Mouse (Mus musculus) spleen, postnatal 36 days (tissue): ENCODE results near the gene Snap47.

Experiments
- DNase-seq, 2 experiments: peaks; one replicate each; pipeline ENCODE4 v3.0.0; 2022; ENCODE audit warnings: low spot score in 2 of 2, mixed read lengths in 1 of 2

Snap47 gene

DNA sequence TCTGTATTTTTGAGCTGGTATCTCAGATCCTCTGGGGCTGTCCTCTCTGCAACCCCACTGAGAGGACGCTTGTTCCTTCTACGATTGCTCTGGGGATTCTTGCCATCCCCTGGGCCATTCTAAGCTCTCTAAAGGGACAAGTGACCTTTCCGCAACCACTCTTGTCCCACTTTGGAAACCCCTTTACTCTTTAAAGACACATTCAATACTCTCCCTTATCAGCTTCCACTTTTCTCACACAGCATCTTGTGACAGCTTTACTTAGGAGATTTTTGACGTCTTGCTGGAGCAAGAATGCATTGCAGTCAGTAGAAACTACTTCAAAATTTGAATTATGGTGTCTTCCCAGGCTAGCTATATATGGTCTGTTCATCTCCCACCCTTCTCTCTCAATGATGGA lies at the start of gene Snap47:
Gene Snap47 (minus strand): TSS at position 101 of the 400 bp plus-strand sequence.
- no peak for DNase-seq

DNA sequence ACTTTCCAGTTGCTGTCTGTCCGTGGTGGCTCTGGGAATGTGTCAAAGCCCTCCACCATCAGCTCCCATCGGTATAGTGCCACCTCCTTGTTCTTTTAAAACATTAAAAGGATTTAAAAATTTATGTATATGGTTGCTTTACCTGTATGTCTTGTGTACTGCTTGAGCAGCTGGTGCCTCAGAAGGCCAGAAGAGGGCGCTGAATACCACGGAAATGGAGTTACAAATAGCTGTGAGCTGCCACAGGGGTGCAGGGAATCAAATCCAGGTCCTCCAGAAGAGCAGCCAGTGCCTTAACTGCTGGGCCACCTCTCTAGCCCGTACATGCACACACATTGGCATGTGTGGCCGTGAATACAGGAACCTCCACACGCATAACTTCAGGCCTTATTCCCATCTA lies 46.8 kb upstream of the Snap47 start:
- no peak for DNase-seq

DNA sequence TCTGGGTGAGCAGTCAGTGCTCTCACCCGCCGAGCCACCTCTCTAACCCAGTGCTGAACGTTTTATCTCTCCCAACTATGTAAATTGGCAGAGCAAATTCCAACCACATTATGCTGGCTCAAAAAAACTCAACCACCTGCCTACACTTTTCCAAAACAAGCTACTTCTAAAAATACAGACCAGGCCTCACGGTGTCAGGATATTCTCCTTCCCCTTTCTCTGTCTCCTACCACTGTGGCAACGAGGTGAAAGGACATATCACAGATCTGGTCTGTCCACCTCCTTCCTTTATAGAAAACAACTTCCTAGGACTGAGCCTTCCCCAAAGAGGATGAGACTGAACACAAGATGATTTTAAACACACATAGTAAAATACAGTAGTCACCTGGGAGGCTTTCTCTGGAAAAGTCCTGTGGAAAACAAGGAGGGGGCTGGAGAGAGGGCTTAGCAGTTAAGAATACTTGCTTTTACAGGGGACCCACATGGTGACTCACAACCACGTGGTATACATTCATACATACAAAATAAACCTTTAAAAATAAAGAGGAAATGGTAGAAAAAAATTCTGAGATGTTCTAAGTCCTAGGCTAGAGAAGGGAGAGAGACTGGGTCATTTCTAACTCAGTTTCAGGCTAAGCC lies 45.8 kb upstream of the Snap47 start:
- no peak for DNase-seq

DNA sequence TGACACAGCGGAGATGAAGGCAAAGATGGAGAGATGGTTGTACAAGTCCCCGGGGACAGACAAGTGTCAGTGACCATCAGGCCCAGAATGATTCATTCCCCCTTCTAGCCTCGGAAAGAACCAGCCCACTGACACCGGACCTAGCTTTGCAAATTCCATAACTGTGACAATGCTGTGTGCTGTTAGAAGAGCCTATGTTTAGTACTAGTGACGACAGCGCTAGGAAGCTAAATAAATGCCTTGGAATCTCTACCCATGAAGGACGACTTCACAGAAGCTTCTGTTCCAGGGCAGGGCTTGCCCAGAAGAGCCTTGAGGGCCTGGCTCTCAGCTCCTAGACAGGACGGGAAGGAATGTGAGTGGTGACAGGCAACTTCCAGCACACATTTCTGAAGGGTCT lies 35.2 kb upstream of the Snap47 start:
- DNase-seq: no peak

DNA sequence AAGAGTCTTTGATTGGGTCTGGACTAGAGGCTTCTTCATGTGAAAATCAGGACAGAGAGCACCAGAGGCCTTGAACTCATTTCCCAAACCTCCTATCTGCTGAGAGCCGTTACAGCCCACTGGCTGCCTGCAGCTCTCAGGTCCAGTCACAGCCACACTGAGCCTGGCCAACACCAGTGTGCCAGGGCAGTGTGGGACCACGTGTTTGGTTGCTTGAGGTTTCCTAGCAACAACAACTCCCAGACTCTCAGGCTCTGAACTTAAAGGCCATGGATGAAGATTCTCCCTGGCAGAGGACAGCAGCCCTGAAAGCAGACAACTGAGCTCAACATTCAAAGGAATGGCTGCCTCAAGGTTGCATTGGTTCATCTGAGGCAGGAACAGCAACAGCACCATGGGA lies 34.7 kb upstream of the Snap47 start:
- DNase-seq: no peak

DNA sequence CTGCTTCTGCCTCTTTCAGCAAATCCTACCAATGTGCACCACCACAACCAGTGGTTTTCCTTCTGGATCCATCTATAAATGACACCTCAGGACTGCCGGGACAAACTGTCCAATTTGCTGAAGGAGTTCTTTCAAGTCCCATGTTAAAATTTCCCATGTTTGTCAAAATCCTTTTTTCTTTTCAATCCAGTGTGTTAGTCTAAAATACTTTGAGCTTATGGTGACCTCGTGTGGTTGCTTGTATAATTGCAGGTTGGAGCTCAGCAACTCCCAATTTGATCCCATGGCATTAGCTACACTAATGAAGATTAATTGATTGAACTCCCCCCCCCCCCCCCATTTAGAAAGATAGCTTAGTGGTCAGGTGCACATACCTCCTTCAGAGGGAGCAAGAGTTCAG lies 32.2 kb upstream of the Snap47 start:
- DNase-seq: no peak

DNA sequence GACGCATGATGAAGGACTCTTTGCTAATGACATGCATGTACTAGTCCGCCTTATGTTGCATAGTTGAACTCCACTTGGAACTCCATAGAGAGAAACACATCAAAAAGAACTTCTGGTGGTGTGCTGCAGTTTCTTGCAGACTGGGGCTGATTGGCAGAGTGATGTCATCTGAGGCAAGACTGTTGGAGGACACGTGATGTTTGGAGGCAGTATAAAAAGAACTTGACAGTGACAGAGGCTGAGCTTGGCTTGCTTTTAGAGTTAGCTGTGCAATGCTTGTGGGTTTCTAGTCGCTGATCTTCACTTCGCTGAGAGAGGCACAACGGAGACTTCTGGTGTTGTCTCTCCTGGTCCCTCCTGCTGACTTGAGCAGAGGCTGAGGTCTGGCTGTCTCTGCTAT lies 26.3 kb upstream of the Snap47 start:
- no peak for DNase-seq

DNA sequence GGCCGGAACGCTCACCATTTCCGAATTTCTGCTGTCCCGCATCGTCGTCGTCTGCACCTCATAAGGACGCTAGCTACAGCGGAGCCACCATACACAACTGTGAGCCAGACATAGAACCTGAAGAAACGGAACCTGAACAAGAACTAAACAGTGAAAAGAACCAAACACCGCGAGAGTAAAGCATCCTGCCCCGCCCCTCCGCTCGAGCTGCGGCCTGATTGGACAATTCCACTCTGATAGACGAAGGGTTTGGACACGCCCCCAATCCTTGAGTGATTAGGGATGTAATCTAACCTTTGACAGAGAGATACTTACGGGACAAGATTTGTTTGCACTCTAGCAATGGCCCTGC lies 21.3 kb upstream of the Snap47 start, which contains the start of gene Zfp867:
Gene Zfp867 (minus strand): TSS at position 149 of the 352 bp plus-strand sequence.
- DNase-seq: peak; percentile 84 to 88

DNA sequence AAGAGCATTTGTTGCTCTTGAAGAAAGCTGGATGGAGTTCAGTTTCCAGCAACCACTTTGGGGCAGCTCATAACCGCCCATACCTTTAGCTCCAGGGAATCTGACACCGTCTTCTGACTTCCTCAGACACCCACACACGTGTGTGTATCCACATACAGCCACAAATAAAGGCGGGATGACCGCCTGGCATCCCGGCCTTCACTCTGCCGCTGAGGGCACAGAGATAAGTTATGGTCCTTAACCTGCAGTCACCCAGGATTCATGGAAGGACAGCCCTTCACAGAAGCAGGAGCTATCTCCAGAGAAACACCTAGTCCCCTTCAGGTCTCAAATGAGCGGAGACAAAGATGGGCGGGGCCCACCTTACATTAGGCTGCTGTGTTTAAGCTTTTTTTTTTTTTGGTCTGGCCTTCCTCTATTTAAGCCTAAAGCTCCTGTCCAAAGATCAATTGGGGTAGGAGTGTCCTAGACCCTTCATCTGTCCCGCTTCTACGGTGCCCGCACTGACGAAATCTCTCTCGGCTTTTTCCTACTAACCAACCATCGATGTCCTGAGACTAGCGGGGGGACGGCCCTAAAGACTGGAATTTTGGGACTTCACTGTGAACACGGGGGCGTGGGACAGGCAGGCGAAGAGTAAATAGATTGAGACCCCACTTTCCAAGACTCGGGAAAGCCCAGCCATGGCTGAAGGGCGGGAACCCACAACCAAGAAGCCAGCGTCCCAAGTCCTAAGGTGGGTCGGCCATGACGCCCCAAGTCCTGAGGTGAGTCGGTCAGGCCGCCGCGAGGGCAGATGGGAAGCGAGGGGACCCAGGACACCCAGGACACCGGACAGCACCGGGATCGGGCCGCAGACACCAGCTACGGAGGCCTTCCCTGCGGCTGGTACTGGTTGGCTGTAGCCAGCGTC lies 20.7 kb upstream of the Snap47 start:
- no peak for DNase-seq

DNA sequence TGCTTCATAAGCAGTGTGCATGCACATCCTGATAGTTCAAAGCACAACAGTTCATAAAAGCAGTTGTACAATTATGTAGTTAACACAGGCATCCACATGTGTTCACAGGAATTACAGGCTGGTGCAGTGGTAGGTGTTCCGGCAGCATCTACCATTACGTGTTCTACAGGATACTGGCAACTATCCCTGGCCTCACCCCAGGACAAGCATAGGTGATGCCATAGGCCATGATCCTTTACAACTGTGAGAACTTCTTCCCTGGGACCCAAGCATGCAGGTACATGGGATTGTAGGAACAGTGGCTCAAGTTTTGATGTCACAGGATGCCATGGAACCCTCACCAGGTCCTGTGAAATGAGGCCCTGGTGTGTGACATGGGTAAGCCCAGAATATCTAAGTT lies 9.5 kb upstream of the Snap47 start:
- no peak for DNase-seq

DNA sequence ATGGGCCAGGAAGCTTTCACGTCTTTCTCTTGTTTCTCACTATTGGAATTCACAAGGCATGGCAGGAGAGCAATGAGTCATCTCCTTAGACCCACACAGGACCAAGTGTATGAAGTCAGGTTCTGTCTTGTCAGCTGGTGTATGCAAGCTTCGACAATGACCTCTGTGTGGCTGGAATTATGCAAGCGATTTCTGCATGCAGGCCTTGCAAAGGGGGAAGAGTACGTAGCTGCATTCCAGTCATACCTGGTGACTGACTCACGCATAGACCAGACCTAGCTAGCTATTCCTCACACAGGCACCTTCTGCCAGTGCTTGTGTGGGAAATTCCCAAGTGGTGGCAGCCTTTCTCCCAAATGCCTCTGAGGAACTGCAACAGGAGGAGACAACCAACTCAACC lies 8.0 kb upstream of the Snap47 start:
- no peak for DNase-seq

DNA sequence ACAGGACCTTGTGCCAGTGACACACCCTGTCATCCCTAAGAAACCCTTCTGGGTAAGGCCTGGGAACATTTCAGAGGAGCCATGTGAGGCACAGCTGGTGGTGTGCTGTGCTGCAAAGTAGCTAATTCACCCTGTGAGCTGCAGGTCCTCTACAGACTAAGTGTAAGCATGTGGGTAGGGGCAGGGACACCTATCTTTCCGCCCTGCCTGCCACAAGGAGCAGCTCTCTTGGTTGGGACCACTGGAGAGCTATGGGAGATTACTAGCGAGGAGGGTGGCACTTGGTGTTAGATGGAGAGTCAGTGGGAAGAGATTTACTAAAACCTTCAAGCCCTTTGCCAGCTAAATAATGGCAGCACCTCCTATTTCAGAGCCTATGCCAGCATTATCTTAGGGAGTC lies 5.9 kb upstream of the Snap47 start:
- no peak for DNase-seq

DNA sequence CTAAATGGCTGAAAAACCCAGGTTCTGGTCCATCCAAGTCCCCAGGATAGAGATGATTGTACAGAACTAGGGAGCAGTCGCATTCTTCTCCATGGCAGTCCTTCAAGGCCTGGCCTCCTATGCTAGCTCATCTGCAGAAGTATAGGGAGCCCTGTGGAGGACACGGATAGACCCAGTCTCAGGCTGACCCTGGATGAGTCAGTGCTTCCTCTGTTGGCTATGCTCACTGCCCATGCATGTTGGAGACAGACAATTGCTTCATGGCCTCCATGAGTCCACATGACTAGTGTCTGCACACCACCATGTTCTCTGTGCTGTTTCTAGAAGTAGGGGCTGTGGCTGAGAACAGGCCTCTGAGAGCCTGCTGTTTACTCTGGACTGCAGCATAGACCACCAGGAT lies 5.4 kb upstream of the Snap47 start:
- no peak for DNase-seq

DNA sequence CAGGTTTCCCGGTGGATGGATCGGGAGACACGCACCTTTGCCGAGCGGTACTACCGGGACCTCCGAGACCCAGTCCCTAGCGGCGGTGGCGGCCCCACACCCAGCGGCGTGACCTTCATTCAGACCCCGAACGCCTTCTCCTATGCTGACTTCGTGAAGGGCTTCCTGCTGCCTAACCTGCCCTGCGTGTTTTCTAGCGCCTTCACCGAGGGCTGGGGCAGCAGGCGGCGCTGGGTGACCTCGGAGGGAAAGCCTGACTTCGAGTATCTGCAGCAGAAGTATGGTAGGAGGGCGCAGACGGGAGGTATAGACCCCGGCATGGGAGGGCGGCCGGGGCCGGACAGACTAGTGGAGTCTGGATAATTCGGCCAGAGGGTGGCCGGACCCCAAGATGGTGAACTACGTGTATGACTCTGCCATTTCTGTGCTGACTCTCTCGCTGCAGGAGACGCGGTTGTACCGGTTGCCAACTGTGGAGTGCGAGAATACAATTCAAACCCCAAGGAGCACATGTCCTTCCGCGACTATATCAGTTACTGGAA lies 685 bp downstream of the Snap47 start:
- DNase-seq: peak; percentile 43 to 60

DNA sequence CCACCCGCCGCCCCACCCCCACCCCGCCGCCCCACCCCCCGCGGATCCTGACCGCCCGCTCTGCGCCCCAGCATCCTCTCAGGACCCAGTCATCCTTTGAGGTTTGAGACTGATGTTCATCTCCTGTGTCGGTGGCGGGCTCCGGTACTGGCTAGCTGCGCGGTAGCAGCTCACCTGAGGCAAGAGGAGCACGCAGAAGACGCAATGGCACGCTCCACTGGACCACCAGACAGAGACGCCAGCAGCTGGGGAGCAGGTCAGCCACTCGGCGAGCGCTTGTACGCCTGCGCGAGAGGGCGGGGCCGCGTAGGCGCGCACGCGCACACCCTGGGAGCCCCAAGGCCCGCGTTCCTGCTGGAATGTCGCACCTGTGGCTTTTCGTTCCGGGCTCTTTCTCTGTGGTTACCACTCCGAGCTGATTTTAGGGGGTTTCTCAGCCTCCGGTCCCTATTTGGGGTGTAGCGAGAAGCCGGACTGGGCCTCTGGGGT lies 1.2 kb downstream of the Snap47 start, which contains the start of gene Jmjd4:
Gene Jmjd4 (plus strand): TSS at position 305 of the 489 bp plus-strand sequence.
- peak; percentile 88 for DNase-seq

DNA sequence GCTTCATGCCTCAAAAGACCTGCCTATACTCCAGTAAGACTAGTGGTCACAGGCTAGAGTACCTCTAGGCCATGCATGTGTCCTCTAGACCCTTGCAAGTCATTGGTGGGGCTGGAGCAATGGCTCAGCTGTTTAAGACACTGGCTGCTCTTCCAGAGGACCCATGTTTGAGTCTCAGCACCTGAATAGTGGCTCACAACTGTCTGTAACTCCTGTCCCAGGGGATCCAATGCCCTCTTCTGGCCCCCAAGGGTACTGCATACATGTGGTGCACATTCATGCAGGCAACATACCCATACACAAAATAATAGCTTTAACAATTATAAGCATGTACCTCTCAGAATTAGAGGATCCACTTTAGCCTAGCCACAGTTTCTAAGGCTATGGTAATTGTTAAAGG lies 7.9 kb downstream of the Snap47 start:
- DNase-seq: no peak

DNA sequence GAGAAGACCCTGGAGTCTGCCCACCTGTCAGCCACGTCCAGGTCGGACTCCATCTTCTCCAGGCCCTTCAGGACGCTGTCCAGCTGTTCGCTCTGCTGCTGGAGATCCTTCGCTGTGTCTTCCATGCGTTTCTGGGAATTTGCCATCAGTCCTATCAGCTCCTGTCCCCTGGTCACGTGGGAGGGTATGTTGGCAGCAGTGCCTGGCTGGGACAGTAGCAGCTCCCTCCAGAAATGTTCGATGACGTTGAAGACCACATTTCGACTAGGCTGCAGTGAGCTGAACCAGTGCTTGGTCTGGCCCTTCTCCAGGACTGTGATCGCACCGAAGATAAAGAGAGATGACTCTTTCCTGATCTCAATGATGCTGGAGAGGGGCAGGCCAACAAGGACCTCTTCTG lies 13.0 kb downstream of the Snap47 start:
- DNase-seq: no peak

DNA sequence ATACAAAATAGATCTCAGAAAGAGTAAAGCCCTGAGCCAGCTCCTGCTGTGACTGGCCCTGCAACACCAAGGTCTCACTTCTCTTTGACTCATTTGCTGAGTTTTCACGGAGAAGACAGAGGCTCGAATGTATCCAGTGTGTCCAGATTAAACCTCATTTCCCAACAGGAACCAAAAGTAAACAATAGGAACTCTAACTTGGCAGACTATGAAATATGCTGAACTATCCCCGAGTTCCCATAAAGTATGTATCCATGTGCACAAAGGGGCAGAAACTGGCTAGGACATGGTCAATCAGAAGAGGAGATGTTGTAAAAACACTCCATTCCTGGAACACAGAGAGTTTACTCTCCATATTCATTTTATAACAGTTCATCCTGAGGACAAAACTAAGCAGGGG lies 18.7 kb downstream of the Snap47 start:
- no peak for DNase-seq

DNA sequence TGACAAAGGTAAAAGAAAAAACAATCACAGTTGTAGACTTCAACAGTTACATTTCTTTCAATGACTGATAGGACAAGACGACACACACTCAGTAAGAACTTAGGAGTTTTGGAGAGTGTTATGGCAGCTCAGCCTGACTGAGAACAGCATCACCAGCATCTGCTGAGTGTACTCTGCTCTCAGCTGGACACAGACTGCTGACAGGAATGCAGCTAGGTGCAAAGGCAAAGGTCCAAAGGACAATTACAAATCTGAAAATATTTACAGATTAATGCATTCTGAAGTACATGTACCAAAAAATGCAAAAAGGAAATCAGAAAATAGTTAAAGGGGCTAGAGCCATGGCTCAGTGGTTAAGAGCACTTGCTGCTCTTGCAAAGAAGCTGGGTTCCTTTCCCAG lies 21.0 kb downstream of the Snap47 start:
- DNase-seq: no peak

DNA sequence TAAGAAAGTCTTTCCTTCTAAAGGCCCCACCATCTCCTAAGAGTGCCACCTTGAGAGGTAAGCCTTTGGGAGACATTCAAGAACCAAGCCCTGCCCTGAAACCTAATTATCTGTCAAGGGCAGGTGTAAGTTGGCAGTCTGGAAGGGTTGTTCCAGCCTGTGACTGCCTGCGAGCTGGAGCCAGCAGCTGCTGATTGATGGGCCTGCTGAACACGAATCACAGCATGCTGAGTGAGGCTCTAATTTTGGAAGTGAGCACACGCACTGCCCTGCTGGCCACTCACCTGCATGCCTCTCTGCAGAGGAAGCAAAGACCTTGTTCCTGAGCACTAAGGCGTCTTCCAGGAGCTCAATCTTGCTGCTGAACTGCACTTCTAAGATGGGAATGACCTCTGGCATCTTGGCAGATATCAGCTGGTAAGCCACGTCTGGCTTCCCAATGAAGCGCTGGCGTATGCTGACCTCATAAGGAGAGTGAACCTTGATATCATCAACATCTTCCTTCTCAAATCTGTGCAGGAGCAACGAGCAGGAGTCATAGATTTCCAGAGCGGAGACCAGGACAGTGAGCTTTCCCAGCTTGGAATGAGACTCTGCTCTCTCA lies 22.8 kb downstream of the Snap47 start:
- no peak for DNase-seq

DNA sequence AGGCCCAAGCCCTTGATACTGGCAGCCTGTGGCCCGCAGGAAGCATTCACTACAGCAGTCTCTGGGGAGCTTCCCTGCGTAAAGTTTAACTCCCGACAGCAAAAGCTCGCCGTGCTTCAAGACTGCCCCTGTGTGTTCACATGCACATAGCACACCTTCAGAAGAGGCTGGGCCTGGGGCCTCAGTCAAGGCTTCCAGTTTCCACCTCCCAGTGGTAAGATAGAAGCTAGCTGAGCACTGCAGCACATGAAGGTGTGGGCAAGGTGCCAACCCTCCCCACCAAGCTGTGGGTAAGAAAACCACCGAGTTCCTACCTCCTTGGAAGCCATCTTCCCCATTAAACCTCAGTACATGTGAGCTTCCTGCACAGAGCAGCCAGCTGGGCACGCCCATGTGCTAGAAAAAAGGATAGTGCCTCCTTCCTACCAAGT lies 25.3 kb downstream of the Snap47 start:
- DNase-seq: peak; percentile 24 to 28

DNA sequence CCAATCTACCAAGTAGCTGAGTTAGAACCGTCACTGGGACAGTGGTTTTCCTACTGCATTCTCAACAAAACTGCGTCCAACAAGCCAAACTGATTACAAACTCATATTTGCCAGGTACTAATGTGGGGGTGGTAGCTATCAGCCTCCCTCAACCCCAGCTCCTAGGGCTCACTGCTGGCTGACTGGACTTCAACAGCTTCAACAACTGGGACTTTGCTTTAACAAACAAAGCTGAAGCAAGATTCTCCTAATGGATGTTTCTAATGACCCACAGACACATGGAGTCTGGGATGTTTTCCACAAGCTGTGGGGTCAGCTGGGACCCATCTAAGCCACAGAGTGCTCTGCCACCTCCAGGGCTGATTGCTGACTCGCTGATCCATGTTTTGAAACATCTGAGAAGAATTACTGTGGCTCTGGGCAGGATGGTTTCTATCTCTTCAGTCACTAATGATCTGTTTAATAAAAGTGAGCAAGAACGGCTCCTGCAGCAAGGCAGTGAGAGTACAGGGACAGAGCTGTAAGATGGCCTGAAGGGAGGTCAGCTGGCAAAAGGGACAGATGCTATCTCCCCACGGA lies 27.9 kb downstream of the Snap47 start:
- DNase-seq: no peak
